Comparison of ENCODE assay signal across 26 mouse cellular contexts in the genomic region with DNA sequence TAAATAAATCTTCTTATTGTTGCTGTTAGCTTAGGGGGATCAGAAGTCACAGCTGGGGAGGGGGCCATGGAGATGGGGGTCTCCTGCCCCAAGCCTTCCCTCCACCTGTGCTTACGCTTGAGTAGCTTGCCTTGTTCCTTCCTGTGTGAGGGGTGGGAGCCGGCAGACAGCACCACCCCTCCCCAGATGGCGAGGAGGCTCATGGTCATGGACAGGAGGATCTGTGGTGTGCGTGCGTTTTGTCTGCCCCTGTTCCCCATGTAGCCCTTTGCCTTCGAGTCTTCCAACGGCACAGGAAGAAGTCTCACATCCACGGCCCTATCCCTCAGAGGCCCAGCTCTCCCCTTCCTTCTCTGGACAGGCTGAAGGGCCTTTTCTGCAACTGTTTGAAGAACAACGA. TPM values are rescaled to one million over a fixed set of nuclear protein-coding genes. Genes with fewer than 3 reads are reported as not detected.
DNase-seq lines count a peak whose midpoint lies in the region; ATAC-seq and TF ChIP-seq lines count a peak whose summit lies in the region.
"Had no signal": no experiment of that assay in that cellular context is flagged by ENCODE, and none has a peak within 500 bp of the region (broad histone marks: within the 10 kb centered on the region; RNA-seq: fewer than 3 reads in every experiment).

No protein-coding gene starts in this region.

- intact Hi-C loops in left cerebral cortex, adult 2 months (cut with DNase I) = no loop called here

- peak; percentile 55 for DNase-seq in yolk sac, embryonic 10.5 days (ENCODE audit: low spot score)
- DNase-seq in urinary bladder, postnatal 14 days (ENCODE audit: low spot score) = no peak
- DNase-seq in left cerebral cortex, adult 2 months (ENCODE audit: extremely low spot score in 1 of 2, low spot score in 2 of 2) = no peak
- DNase-seq: adrenal gland, postnatal 10 days; adrenal gland, postnatal 36 days; B cell, adult 2 months; cerebellum, adult 18-20 months; cerebellum, adult 9-10 months; cerebellum, postnatal 14 days; gastrocnemius, postnatal 25 days; heart, adult 18-20 months; heart, postnatal 10 days; heart, postnatal 36 days had no signal

- peaks cover 10% of the 10 kb centered on the region; the same call in 1 of the 2 replicates for H3K36me3 ChIP-seq in kidney, embryonic 15.5 days
- peaks cover 3% of the 10 kb centered on the region; the same call in 1 of the 2 replicates for H3K36me3 ChIP-seq in kidney, embryonic 16.5 days (ENCODE audit: insufficient read depth, low read length)
- no peaks in the 10 kb centered on the region for H3K36me3 ChIP-seq in intestine, embryonic 15.5 days
- H3K36me3 ChIP-seq: forebrain, embryonic 15.5 days; heart, embryonic 12.5 days; heart, embryonic 15.5 days; hindbrain, embryonic 15.5 days had no signal

- no peak for TF ChIP-seq CTCF in left cerebral cortex, adult 2 months (IDR thresholded peaks at IDR 0.05)

- no peak overlapping the region for H3K27ac ChIP-seq in kidney, embryonic 15.5 days
- no peak overlapping the region for H3K27ac ChIP-seq in kidney, embryonic 16.5 days (ENCODE audit: low read length)
- peak overlapping the region; percentile 54 for H3K27ac ChIP-seq in intestine, embryonic 15.5 days
- no peak overlapping the region for H3K27ac ChIP-seq in left cerebral cortex, adult 2 months
- H3K27ac ChIP-seq: embryonic facial prominence, embryonic 12.5 days; embryonic facial prominence, embryonic 15.5 days; forebrain, embryonic 15.5 days; heart, embryonic 15.5 days; hindbrain, embryonic 10.5 days; hindbrain, embryonic 15.5 days had no signal

- no peak overlapping the region for H3K4me3 ChIP-seq in kidney, embryonic 15.5 days (replicated peaks)
- H3K4me3 ChIP-seq in kidney, embryonic 16.5 days (ENCODE audit: low read length) = no peak overlapping the region
- H3K4me3 ChIP-seq in intestine, embryonic 15.5 days (replicated peaks) = no peak overlapping the region
- no peak overlapping the region for H3K4me3 ChIP-seq in left cerebral cortex, adult 2 months
- H3K4me3 ChIP-seq: embryonic facial prominence, embryonic 12.5 days; embryonic facial prominence, embryonic 15.5 days; forebrain, embryonic 15.5 days; heart, embryonic 12.5 days; heart, embryonic 15.5 days; hindbrain, embryonic 10.5 days; hindbrain, embryonic 15.5 days had no signal

- H3K9ac ChIP-seq in kidney, embryonic 15.5 days = no peak overlapping the region
- H3K9ac ChIP-seq in kidney, embryonic 16.5 days (replicated peaks; ENCODE audit: low read length) = no peak overlapping the region
- H3K9ac ChIP-seq in intestine, embryonic 15.5 days = no peak overlapping the region
- H3K9ac ChIP-seq: embryonic facial prominence, embryonic 12.5 days; embryonic facial prominence, embryonic 15.5 days; forebrain, embryonic 15.5 days; heart, embryonic 12.5 days; heart, embryonic 15.5 days; hindbrain, embryonic 15.5 days had no signal

- 0 out of 2 replicates have a peak, but pooled peaks cover 4% of the 10 kb centered on the region for H3K9me3 ChIP-seq in kidney, embryonic 15.5 days (replicated peaks)
- H3K9me3 ChIP-seq in kidney, embryonic 16.5 days (ENCODE audit: low read length) = no peaks in the 10 kb centered on the region; the same call in 1 of the 2 replicates
- no peaks in the 10 kb centered on the region for H3K9me3 ChIP-seq in intestine, embryonic 15.5 days
- H3K9me3 ChIP-seq: embryonic facial prominence, embryonic 12.5 days; forebrain, embryonic 15.5 days; heart, embryonic 15.5 days; hindbrain, embryonic 15.5 days had no signal

- no peak overlapping the region for H3K4me2 ChIP-seq in kidney, embryonic 15.5 days
- no peak overlapping the region for H3K4me2 ChIP-seq in kidney, embryonic 16.5 days (replicated peaks; ENCODE audit: low read depth, low read length)
- no peak overlapping the region; the same call in 1 of the 2 replicates for H3K4me2 ChIP-seq in intestine, embryonic 15.5 days (replicated peaks)
- H3K4me2 ChIP-seq: embryonic facial prominence, embryonic 12.5 days; embryonic facial prominence, embryonic 15.5 days; forebrain, embryonic 15.5 days; heart, embryonic 12.5 days; heart, embryonic 15.5 days; hindbrain, embryonic 15.5 days had no signal

- H3K27me3 ChIP-seq in kidney, embryonic 15.5 days = peaks cover 6% of the 10 kb centered on the region; the same call in 1 of the 2 replicates
- H3K27me3 ChIP-seq in kidney, embryonic 16.5 days (ENCODE audit: insufficient read depth, low read length) = no peaks in the 10 kb centered on the region
- no peaks in the 10 kb centered on the region for H3K27me3 ChIP-seq in intestine, embryonic 15.5 days (replicated peaks)
- H3K27me3 ChIP-seq: embryonic facial prominence, embryonic 15.5 days; forebrain, embryonic 15.5 days; heart, embryonic 15.5 days; hindbrain, embryonic 15.5 days had no signal

- peaks cover 11% of the 10 kb centered on the region for H3K4me1 ChIP-seq in kidney, embryonic 15.5 days
- H3K4me1 ChIP-seq in kidney, embryonic 16.5 days (ENCODE audit: insufficient read depth, low read length) = peaks cover 5% of the 10 kb centered on the region; the same call in 1 of the 2 replicates
- peaks cover 8% of the 10 kb centered on the region for H3K4me1 ChIP-seq in intestine, embryonic 15.5 days (replicated peaks)

- WGBS in kidney, embryonic 15.5 days = 70% methylated on average over 9 of the region's 9 CpGs
- WGBS in kidney, embryonic 16.5 days = 69% methylated on average over 9 of the region's 9 CpGs
- WGBS in intestine, embryonic 15.5 days = 74% methylated on average over 9 of the region's 9 CpGs

- ATAC-seq in kidney, embryonic 15.5 days (replicated peaks; ENCODE audit: low FRiP score) = 0 out of 2 replicates have a peak, but pooled peaks have one; percentile 13
- no peak for ATAC-seq in kidney, embryonic 16.5 days (ENCODE audit: low FRiP score, low TSS enrichment)
- peak; percentile 15 for ATAC-seq in intestine, embryonic 15.5 days
- ATAC-seq: forebrain, embryonic 15.5 days had no signal

RNA-seq across cellular contexts. Expression of a gene that starts 5.7 kb away (rescaled TPM):
- polyA plus RNA-seq in kidney, embryonic 15.5 days (2015; fragmentation: Nextera tagmentation; extraction: Ambion mirVana) = 70.0 and 73.1 TPM in 2 replicates
- 70.2 and 72.4 TPM in 2 replicates for polyA plus RNA-seq in kidney, embryonic 16.5 days (2015; fragmentation: Nextera tagmentation; extraction: Ambion mirVana)
- 88.6 and 90.0 TPM in 2 replicates for polyA plus RNA-seq in intestine, embryonic 15.5 days (2015; fragmentation: Nextera tagmentation; extraction: Ambion mirVana)
- total RNA-seq in left cerebral cortex, adult 2 months (2021) = 10 to 100 TPM; 40.1 to 43.4 TPM

RNA-seq across cellular contexts. Expression of a gene that starts 25.6 kb away (rescaled TPM):
- polyA plus RNA-seq in kidney, embryonic 15.5 days (2015; fragmentation: Nextera tagmentation; extraction: Ambion mirVana) = 0.31 and 0.55 TPM in 2 replicates
- 0.20 and 0.32 TPM in 2 replicates for polyA plus RNA-seq in kidney, embryonic 16.5 days (2015; fragmentation: Nextera tagmentation; extraction: Ambion mirVana)
- 0.29 and 0.90 TPM in 2 replicates for polyA plus RNA-seq in intestine, embryonic 15.5 days (2015; fragmentation: Nextera tagmentation; extraction: Ambion mirVana)
- total RNA-seq in left cerebral cortex, adult 2 months (2021) = not detected
- total RNA-seq: CH12.LX; gastrocnemius, adult 8-10 months; MEL had no signal
- polyA plus RNA-seq: hindbrain, embryonic 10.5 days had no signal

RNA-seq across cellular contexts. Expression of a gene that starts 26.8 kb away (rescaled TPM):
- 7.3 and 23.2 TPM in 2 replicates for polyA plus RNA-seq in kidney, embryonic 15.5 days (2015; fragmentation: Nextera tagmentation; extraction: Ambion mirVana)
- polyA plus RNA-seq in kidney, embryonic 16.5 days (2015; fragmentation: Nextera tagmentation; extraction: Ambion mirVana) = 5.8 and 6.7 TPM in 2 replicates
- 39.0 and 49.8 TPM in 2 replicates for polyA plus RNA-seq in intestine, embryonic 15.5 days (2015; fragmentation: Nextera tagmentation; extraction: Ambion mirVana)
- total RNA-seq in left cerebral cortex, adult 2 months (2021) = under 1 TPM in 1 of 2 experiments, not detected in 1; 0.51 TPM

RNA-seq across cellular contexts. Expression of a gene that starts 45.3 kb away (rescaled TPM):
- 193 and 194 TPM in 2 replicates for polyA plus RNA-seq in kidney, embryonic 15.5 days (2015; fragmentation: Nextera tagmentation; extraction: Ambion mirVana)
- 195 and 203 TPM in 2 replicates for polyA plus RNA-seq in kidney, embryonic 16.5 days (2015; fragmentation: Nextera tagmentation; extraction: Ambion mirVana)
- 143 and 157 TPM in 2 replicates for polyA plus RNA-seq in intestine, embryonic 15.5 days (2015; fragmentation: Nextera tagmentation; extraction: Ambion mirVana)
- 10 to 100 TPM; 63.4 to 65.3 TPM for total RNA-seq in left cerebral cortex, adult 2 months (2021)
